Mouse (Mus musculus) lung, embryonic 14.5 days (tissue): ENCODE results near the gene Coq7. TPM values are rescaled to one million over a fixed set of nuclear protein-coding genes. Genes with fewer than 3 reads are reported as not detected.

Experiments
- ATAC-seq: fragments of 200-750 bp; cut with Nextera tagmentation; 2 replicates; pipeline ENCODE4 v1.8.0; 2017; ENCODE audit warnings: mild to moderate bottlenecking, moderate TSS enrichment, moderate library complexity; ENCODE audit not compliant: insufficient read depth
- DNase-seq: peaks from one replicate; pipeline ENCODE4 v3.0.0-alpha.2; 2015
- H3K27ac ChIP-seq: fragments of 300-500 bp; sonication (generic); 2 replicates; pipeline ENCODE4 v1.5.1; 2014; ENCODE audit warnings: low read depth, mild to moderate bottlenecking, moderate library complexity
- H3K27me3 ChIP-seq: fragments of 300-500 bp; sonication (generic); 2 replicates; pipeline ENCODE4 v1.6.1; 2014; ENCODE audit warnings: low read length, control low read depth; ENCODE audit not compliant: insufficient read depth
- H3K36me3 ChIP-seq: fragments of 300-500 bp; sonication (generic); 2 replicates; pipeline ENCODE4 v1.6.1; 2014; ENCODE audit warnings: control low read depth; ENCODE audit not compliant: insufficient read depth
- H3K4me1 ChIP-seq: fragments of 300-500 bp; sonication (generic); 2 replicates; pipeline ENCODE4 v1.6.1; 2014; ENCODE audit warnings: antibody characterized with exemption, control low read depth; ENCODE audit not compliant: insufficient read depth
- H3K4me2 ChIP-seq: fragments of 300-500 bp; sonication (generic); 2 replicates; pipeline ENCODE4 v1.6.1; 2014; ENCODE audit warnings: mild to moderate bottlenecking
- H3K4me3 ChIP-seq: fragments of 300-500 bp; sonication (generic); 2 replicates; pipeline ENCODE4 v1.5.1; 2014; ENCODE audit warnings: low read depth, low read length
- H3K9ac ChIP-seq: fragments of 300-500 bp; sonication (generic); 2 replicates; pipeline ENCODE4 v1.6.1; 2014
- H3K9me3 ChIP-seq: fragments of 300-500 bp; sonication (generic); 2 replicates; pipeline ENCODE4 v1.6.1; 2016; ENCODE audit warnings: low read depth, low read length, control low read depth
- CTCF ChIP-seq: IDR thresholded peaks from 2 replicates; pipeline ENCODE4 v1.5.1; 2016; ENCODE audit warnings: antibody characterized with exemption, low read depth
- whole genome bisulfite sequencing: fragments of 180-500 bp; shearing (Covaris S2); extraction: QIAGEN DNeasy Blood & Tissue Kit; methylation state at CpG from one replicate; pipeline ENCODE4 v1.1.7; 2014; 5-methylcytosine and 5-hydroxymethylcytosine counted together
- polyA plus RNA-seq: library from polyadenylated mRNA; unstranded; fragments of >200 nt; fragmentation: Nextera tagmentation; extraction: Ambion mirVana; gene quantifications from 2 replicates; pipeline ENCODE4 v1.2.1, GENCODE M21; 2014

Gene Coq7
- polyA plus RNA-seq, 1 experiment from 2014 or later = 132 TPM

- Histone ChIP-seq H3K4me3 (no peak overlapping the region), H3K4me1 (no peaks in the 10 kb centered on the region), H3K36me3 (no peaks in the 10 kb centered on the region), H3K9ac (no peak overlapping the region), H3K27ac (no peak overlapping the region), H3K27me3 (no peaks in the 10 kb centered on the region), H3K4me2 (no peak overlapping the region), H3K9me3 (no peaks in the 10 kb centered on the region)
- no peak for ATAC-seq
- no peak for TF ChIP-seq CTCF
- WGBS = 81% methylated on average over 9 of the region's 9 CpGs
- no peak for DNase-seq
Observed at GRCm38 (mm10) chr7:118480160-118480709, 52.9 kb downstream of the Coq7 start.

- peaks cover 4% of the 10 kb centered on the region; the same call in 1 of the 2 replicates for H3K9me3 ChIP-seq
- H3K9ac ChIP-seq = no peak overlapping the region
- 49% methylated on average over 3 of the region's 3 CpGs for WGBS
- H3K36me3 ChIP-seq = no peaks in the 10 kb centered on the region
- no peak overlapping the region for H3K4me2 ChIP-seq
- no peaks in the 10 kb centered on the region for H3K27me3 ChIP-seq
- no peaks in the 10 kb centered on the region for H3K4me1 ChIP-seq
- TF ChIP-seq CTCF = no peak
- ATAC-seq (peak; percentile 74), DNase-seq (peak; percentile 71)
- no peak overlapping the region for H3K4me3 ChIP-seq
- peak overlapping the region; percentile 2; the same call in 1 of the 2 replicates for H3K27ac ChIP-seq
Observed at GRCm38 (mm10) chr7:118478835-118479312, 54.3 kb downstream of the Coq7 start.

GRCm38 (mm10) chr7:118476428-118476827 lies 56.7 kb downstream of the Coq7 start:
- no peak for TF ChIP-seq CTCF
- Histone ChIP-seq H3K9me3 (peaks cover 4% of the 10 kb centered on the region; the same call in 1 of the 2 replicates), H3K27me3 (no peaks in the 10 kb centered on the region), H3K9ac (no peak overlapping the region), H3K36me3 (no peaks in the 10 kb centered on the region), H3K4me1 (no peaks in the 10 kb centered on the region), H3K27ac (no peak overlapping the region), H3K4me2 (no peak overlapping the region), H3K4me3 (no peak overlapping the region)
- WGBS = 62% methylated on average over 5 of the region's 5 CpGs
- ATAC-seq = no peak
- no peak for DNase-seq

- ATAC-seq (no peak), DNase-seq (peak; percentile 48)
- Histone ChIP-seq H3K9ac (no peak overlapping the region), H3K9me3 (peaks cover 4% of the 10 kb centered on the region; the same call in 1 of the 2 replicates), H3K4me3 (no peak overlapping the region), H3K27me3 (no peaks in the 10 kb centered on the region), H3K4me2 (no peak overlapping the region), H3K36me3 (no peaks in the 10 kb centered on the region), H3K4me1 (peaks cover 3% of the 10 kb centered on the region; the same call in 1 of the 2 replicates), H3K27ac (no peak overlapping the region)
- WGBS = 80% methylated on average over 7 of the region's 7 CpGs
- TF ChIP-seq CTCF = no peak
Observed at GRCm38 (mm10) chr7:118475008-118475705, 58.0 kb downstream of the Coq7 start.

- no peak for DNase-seq
- peaks cover 4% of the 10 kb centered on the region; the same call in 1 of the 2 replicates for H3K9me3 ChIP-seq
- H3K27me3 ChIP-seq = no peaks in the 10 kb centered on the region
- H3K4me3 ChIP-seq = no peak overlapping the region
- no peak overlapping the region for H3K27ac ChIP-seq
- WGBS = 87% methylated on average over 1 of the region's 1 CpGs
- peaks cover 3% of the 10 kb centered on the region; the same call in 1 of the 2 replicates for H3K4me1 ChIP-seq
- no peaks in the 10 kb centered on the region for H3K36me3 ChIP-seq
- no peak overlapping the region for H3K9ac ChIP-seq
- TF ChIP-seq CTCF = no peak
- no peak overlapping the region for H3K4me2 ChIP-seq
- ATAC-seq = no peak
Observed at GRCm38 (mm10) chr7:118472886-118473285, 60.3 kb downstream of the Coq7 start.

GRCm38 (mm10) chr7:118468060-118468459 lies 65.1 kb downstream of the Coq7 start:
- ATAC-seq (no peak), DNase-seq (no peak)
- TF ChIP-seq CTCF = no peak
- no peaks in the 10 kb centered on the region for H3K27me3 ChIP-seq
- H3K36me3 ChIP-seq = no peaks in the 10 kb centered on the region
- WGBS = 81% methylated on average over 3 of the region's 3 CpGs
- no peak overlapping the region for H3K27ac ChIP-seq
- H3K4me3 ChIP-seq = no peak overlapping the region
- no peak overlapping the region for H3K9ac ChIP-seq
- H3K4me2 ChIP-seq = no peak overlapping the region
- peaks cover 3% of the 10 kb centered on the region; the same call in 1 of the 2 replicates for H3K4me1 ChIP-seq
- H3K9me3 ChIP-seq = no peaks in the 10 kb centered on the region

GRCm38 (mm10) chr7:118464432-118464831 lies 68.7 kb downstream of the Coq7 start:
- H3K27ac ChIP-seq = no peak overlapping the region
- no peak for TF ChIP-seq CTCF
- ATAC-seq (no peak), DNase-seq (no peak)
- H3K4me3 ChIP-seq = no peak overlapping the region
- no peaks in the 10 kb centered on the region for H3K27me3 ChIP-seq
- no peaks in the 10 kb centered on the region for H3K9me3 ChIP-seq
- peaks cover 4% of the 10 kb centered on the region; the same call in 1 of the 2 replicates for H3K4me1 ChIP-seq
- no peak overlapping the region for H3K9ac ChIP-seq
- H3K4me2 ChIP-seq = no peak overlapping the region
- H3K36me3 ChIP-seq = no peaks in the 10 kb centered on the region
- 21% methylated on average over 4 of the region's 4 CpGs for WGBS
